Mouse (Mus musculus) CH12F3 (cell line): Measurements from ENCODE around the gene Aqp1.

Experiments
- in situ Hi-C: fragments of 300-500 bp; cut with MboI; formaldehyde crosslinking; loops from 2 replicates; pipeline ENCODE4 v1.14.3; 2020; ENCODE audit warnings: low sequenced_read_pairs

Gene Aqp1

DNA sequence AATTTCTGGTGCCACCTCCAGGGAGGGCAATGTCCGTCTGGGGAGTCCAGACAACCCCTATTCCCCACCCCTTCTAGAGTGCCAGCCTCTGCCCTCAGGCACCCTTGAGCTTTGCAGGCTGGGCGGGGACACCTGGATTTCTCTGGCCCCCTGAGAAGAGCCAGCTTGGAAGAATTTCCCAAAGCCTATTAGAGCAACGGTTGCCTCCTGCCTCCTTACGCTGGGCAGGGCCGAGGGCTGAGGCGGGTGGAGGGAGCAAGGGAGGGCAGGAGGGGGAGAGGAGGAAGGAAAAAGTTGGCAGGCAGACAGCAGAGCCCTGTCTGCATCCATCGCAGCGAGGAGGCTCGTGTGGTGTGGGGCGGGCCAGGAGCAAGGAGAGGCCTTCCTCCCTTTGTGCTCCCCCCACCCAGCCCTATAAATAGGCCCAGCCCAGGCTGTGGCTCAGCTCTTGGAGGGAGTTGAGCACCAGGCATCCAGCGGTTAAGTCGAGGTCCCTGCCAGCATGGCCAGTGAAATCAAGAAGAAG is at the start of gene Aqp1:
Gene Aqp1, plus strand, starts transcription at position 444 of the 526 bp plus-strand sequence.
- in situ Hi-C loops: no loop called here

- in situ Hi-C loops: no loop called here
Measured at GRCm38 (mm10) chr6:55288007-55288602, 48.1 kb upstream of the Aqp1 start.

DNA sequence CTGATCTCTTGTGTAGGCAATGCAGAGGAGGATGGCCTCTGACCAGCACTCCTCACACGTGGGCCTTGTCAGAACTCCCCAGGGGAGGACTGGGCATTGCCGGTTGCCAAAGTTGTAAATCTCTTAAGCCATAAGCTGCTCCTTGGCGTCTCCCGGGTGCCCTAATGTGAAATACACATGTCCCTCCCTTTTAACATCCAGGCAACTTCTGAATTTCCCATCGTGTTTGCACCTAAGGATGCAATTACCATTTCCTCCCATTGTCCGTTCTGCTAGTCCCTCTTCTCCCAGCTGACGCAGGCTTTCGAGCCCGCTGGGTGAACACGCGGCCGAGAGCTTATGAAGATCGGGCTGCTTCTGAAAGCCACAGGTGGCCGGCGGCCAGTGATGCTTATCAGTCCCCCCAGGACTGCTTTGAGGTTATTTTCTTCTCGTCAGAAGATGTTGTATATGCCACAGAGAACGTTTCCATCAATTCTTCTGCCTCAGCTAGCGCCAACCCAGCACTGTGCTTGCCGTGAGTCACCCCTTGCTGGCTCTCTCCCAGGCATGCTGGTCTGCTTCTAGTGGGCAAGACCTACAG is 41.6 kb upstream of the Aqp1 start:
- in situ Hi-C loops: no loop called here

- in situ Hi-C loops: no loop called here
Measured at GRCm38 (mm10) chr6:55295325-55295724, 40.9 kb upstream of the Aqp1 start.

DNA sequence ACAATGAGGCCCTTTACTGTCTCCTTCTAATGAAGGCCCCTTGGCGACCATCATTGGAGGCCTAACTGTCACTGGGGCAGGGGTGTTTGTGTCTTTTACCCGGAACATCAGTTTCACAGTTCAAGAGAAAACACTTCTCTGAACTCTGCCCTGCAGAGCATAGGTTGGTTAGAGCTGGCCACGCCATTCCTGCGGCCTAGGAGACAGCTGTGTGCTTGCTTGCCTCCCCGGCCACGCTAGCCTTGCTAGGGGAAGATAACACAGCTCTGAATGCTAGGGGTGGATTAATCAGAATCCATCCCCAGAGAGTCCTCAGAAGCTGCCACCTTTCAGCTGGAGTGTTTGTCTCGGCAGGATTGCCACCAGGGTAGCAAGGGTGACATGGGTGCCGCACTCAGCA is 36.8 kb upstream of the Aqp1 start:
- in situ Hi-C loops: no loop called here

GRCm38 (mm10) chr6:55299917-55300316 is 36.3 kb upstream of the Aqp1 start:
- in situ Hi-C loops: no loop called here

DNA sequence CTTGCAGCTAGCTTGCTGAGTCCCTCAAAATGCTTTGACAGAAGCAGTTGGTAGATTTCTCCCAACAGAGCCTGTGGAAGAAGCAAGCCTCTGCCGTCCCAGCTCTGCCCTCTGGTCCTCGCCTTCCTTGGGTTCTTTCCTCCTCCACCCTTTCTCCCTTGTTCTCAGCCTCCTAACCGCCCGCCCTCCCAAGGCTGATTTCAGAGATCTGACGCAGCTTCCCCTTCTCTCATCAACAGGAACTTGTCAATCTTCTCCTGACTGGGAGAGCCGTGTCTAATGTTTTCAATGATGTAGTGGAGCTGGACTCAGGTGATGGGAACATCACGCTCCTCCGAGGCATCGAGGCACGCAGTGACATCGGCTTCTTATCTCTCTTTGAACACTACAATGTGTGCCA is 35.5 kb upstream of the Aqp1 start:
- in situ Hi-C loops: no loop called here

DNA sequence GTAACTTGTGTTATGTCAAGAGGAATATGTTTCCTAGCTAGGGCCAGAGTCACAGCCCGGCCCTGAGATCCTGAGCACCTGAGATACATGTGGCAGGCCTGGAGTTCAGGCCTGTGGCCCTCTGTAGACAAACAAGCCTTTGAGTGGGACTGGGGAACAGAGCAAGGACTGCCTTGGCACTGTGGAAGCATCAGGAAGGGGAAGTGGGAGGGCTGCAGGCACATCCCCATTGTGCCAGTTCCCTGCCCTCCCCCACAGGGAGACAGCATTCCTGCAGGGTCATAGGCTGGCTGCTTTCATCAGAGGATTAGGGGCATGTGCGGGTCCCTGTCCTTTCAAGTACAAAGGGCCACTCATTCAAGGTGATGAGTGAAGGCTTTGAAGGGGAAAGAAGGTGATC is 26.1 kb upstream of the Aqp1 start:
- in situ Hi-C loops: no loop called here

DNA sequence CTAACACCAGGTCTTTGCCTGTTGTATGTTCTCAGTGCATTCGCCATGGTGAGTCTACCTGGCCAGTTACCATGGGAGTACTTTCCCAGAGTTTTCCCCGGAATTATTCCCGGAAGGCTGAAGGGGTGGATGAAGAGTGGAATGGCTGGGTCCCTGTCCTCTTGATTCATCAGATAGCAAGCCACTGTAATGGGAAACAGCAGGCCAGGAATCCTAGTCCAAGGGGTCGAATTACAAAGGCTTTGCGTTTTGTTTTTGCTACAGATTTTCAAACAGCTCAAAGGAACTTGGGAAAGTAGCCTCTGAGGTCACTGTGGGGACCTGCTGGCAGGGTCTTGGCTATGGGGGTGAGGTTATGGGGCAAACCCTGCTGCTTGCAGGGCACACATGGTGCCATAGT is 24.3 kb upstream of the Aqp1 start:
- in situ Hi-C loops: no loop called here

DNA sequence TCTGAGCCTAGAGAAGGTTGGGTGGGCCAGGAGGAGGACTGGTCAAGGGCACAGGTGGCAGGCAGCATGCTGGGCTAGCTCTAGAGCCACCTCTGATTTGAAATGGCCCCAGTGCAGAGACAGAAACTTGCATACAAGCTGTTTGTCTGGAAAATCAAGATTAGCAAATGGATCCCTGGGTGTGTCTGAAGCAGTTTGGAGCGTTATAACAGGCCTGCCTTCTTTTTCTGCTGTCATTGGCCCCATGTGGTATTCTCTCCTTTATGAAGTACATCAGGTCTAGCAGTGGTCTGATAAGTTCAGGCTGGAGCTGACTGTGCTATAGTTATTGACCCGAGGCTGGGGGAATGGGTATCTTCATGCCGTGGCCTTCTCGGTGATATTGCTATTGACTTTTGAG is 22.3 kb upstream of the Aqp1 start:
- in situ Hi-C loops: no loop called here

GRCm38 (mm10) chr6:55314628-55315027 is 21.6 kb upstream of the Aqp1 start:
- in situ Hi-C loops: no loop called here

- in situ Hi-C loops: no loop called here
Measured at GRCm38 (mm10) chr6:55318597-55318996, 17.6 kb upstream of the Aqp1 start.

GRCm38 (mm10) chr6:55319585-55320551 is 16.4 kb upstream of the Aqp1 start:
- in situ Hi-C loops: no loop called here

GRCm38 (mm10) chr6:55320894-55321293 is 15.3 kb upstream of the Aqp1 start:
- in situ Hi-C loops: no loop called here

DNA sequence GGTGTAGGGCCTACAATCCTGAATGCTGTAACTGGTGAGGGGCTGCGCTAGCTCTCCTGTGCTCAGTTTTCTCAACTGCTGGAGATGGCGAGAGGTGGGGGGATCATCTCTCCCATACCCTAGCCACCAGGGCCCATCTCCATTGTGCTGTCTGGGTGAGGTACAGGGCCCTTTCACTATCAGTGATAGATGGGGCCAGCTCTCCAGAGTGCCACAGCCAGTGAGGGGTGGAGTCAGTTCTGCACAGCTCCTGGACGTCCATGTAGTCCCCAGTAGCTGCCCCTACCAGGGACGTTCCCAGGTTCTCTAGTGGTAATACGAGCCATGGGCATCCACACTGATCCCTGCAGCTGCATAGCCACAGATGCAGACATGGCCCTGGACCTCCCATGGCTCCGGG is 14.7 kb upstream of the Aqp1 start:
- in situ Hi-C loops: no loop called here

GRCm38 (mm10) chr6:55322980-55323379 is 13.3 kb upstream of the Aqp1 start:
- in situ Hi-C loops: no loop called here

DNA sequence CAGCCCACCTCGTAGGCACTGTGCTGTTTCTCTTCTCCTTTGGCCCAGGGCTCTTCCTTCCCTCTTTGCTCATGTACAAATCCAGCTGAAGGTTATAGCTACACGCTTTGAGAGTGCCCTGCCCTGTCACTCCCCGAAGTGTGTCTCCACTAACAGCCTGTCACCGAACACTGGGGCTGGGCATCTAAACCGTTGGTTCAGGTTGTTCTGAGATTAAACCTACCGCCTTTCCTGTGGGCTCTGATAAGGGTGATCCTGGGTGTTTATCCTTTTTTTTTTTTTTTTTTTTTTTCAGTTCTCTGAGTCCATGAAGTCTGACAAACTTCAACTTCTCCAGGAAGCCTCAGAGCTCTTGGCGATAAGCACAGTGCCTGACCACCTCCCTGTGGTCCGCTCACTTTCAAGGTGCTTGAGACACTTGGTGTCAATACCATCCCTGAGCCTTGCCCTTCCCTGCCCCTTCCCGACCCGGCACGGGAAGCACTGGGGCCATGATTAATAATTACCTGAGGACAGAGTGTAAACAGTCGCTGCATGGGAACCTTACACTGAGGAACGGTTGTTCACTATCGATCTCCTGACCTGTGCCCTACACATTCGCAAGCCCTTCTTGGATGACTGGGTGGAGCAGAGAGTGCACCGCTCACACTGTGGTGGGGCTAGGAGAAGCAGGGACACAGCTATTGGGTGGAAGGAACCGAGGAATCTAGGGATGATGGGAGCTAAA is 12.2 kb upstream of the Aqp1 start:
- in situ Hi-C loops: no loop called here

- in situ Hi-C loops: no loop called here
Measured at GRCm38 (mm10) chr6:55324785-55325184, 11.4 kb upstream of the Aqp1 start.

DNA sequence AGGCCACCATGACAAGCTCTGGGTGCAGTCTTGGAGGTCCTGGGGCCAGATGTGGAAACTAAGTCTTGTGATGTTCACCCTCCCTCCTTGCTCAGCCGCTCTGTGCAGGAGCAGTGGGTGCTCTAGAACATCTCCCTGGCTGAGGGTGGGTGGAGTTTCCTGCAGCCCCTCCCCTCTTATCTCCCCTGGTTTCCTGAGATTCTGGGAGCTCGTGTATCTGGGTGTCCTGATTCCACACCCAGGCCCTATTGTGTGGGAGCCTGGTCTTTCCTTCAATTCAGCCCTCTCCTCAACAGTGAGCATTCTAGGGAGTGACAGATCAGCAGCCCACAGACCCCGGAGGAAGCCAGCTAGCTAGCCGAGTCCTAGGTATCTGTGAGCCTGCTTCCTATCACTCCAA is 9.9 kb upstream of the Aqp1 start:
- in situ Hi-C loops: no loop called here

DNA sequence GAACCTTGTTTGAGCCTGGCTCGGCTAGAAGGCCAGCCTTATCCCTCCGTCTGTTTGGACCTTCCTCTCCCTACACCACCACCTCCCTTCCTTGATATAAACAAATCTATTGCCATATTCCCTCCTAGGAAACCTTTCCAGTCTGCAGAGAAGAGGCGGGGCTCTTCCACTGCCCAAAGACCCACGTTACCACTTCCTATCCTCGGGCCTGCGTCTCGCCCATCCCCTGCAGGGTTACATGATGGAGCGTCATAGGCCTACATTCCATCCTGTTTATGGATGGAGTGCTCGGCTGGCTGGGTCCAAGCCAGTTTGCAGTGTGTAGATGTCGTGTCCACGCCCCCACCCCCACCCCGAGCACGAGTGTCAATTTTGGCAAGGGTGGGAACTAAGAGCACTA is 8.9 kb upstream of the Aqp1 start:
- in situ Hi-C loops: no loop called here

- in situ Hi-C loops: no loop called here
Measured at GRCm38 (mm10) chr6:55328179-55328578, 8.1 kb upstream of the Aqp1 start.
